Mouse (Mus musculus): ENCODE results near the gene Mgst2. TPM values are rescaled to one million over a fixed set of nuclear protein-coding genes. Genes with fewer than 3 reads are reported as not detected.

Mgst2 gene
- polyA plus RNA-seq, 1 experiment from 2014 or later = 1.1 TPM

GRCm38 (mm10) chr3:51727487-51727886, 67.3 kb downstream of the Mgst2 start:
- Histone ChIP-seq H3K9me3 (ENCODE audit: low read length) (no peaks in the 10 kb centered on the region), H3K4me1 (ENCODE audit: insufficient read depth, low read length) (peaks cover 52% of the 10 kb centered on the region), H3K27ac (ENCODE audit: low read length) (peak overlapping the region; percentile 72), H3K4me3 (ENCODE audit: low read length) (no peak overlapping the region), H3K36me3 (ENCODE audit: insufficient read depth, low read length) (no peaks in the 10 kb centered on the region), H3K9ac (replicated peaks; ENCODE audit: low read length) (no peak overlapping the region), H3K27me3 (ENCODE audit: insufficient read depth, low read length) (no peaks in the 10 kb centered on the region), H3K4me2 (replicated peaks; ENCODE audit: low read depth, low read length) (no peak overlapping the region)
- 45% methylated on average over 3 of the region's 3 CpGs for WGBS
- no peak for ATAC-seq (ENCODE audit: low FRiP score, low TSS enrichment)

GRCm38 (mm10) chr3:51727968-51728367, 67.8 kb downstream of the Mgst2 start:
- H3K4me3 ChIP-seq (ENCODE audit: low read length) = no peak overlapping the region
- no peak overlapping the region for H3K4me2 ChIP-seq (replicated peaks; ENCODE audit: low read depth, low read length)
- no peak overlapping the region for H3K9ac ChIP-seq (replicated peaks; ENCODE audit: low read length)
- no peaks in the 10 kb centered on the region for H3K9me3 ChIP-seq (ENCODE audit: low read length)
- H3K27ac ChIP-seq (ENCODE audit: low read length) = peak overlapping the region; percentile 72
- peaks cover 52% of the 10 kb centered on the region for H3K4me1 ChIP-seq (ENCODE audit: insufficient read depth, low read length)
- no peaks in the 10 kb centered on the region for H3K27me3 ChIP-seq (ENCODE audit: insufficient read depth, low read length)
- 11% methylated on average over 8 of the region's 8 CpGs for WGBS
- no peaks in the 10 kb centered on the region for H3K36me3 ChIP-seq (ENCODE audit: insufficient read depth, low read length)
- ATAC-seq (ENCODE audit: low FRiP score, low TSS enrichment) = 0 out of 2 replicates have a peak, but pooled peaks have one; percentile 41

GRCm38 (mm10) chr3:51728456-51728855, 68.3 kb downstream of the Mgst2 start:
- peaks cover 51% of the 10 kb centered on the region for H3K4me1 ChIP-seq (ENCODE audit: insufficient read depth, low read length)

GRCm38 (mm10) chr3:51729109-51729918, 69.2 kb downstream of the Mgst2 start:
- H3K9ac ChIP-seq (replicated peaks; ENCODE audit: low read length) = no peak overlapping the region
- H3K27me3 ChIP-seq (ENCODE audit: insufficient read depth, low read length) = no peaks in the 10 kb centered on the region
- 79% methylated on average over 14 of the region's 14 CpGs for WGBS
- no peak overlapping the region for H3K4me2 ChIP-seq (replicated peaks; ENCODE audit: low read depth, low read length)
- H3K4me3 ChIP-seq (ENCODE audit: low read length) = no peak overlapping the region
- H3K36me3 ChIP-seq (ENCODE audit: insufficient read depth, low read length) = no peaks in the 10 kb centered on the region
- peaks cover 42% of the 10 kb centered on the region for H3K4me1 ChIP-seq (ENCODE audit: insufficient read depth, low read length)
- no peak for ATAC-seq (ENCODE audit: low FRiP score, low TSS enrichment)
- no peak overlapping the region for H3K27ac ChIP-seq (ENCODE audit: low read length)
- no peaks in the 10 kb centered on the region for H3K9me3 ChIP-seq (ENCODE audit: low read length)

More at GRCm38 (mm10) chr3:51728456-51728855, 68.3 kb downstream of the Mgst2 start:
- H3K36me3 ChIP-seq (ENCODE audit: insufficient read depth, low read length) = no peaks in the 10 kb centered on the region
- no peak overlapping the region for H3K4me2 ChIP-seq (replicated peaks; ENCODE audit: low read depth, low read length)
- H3K9ac ChIP-seq (replicated peaks; ENCODE audit: low read length) = no peak overlapping the region
- peak; percentile 65 for ATAC-seq (ENCODE audit: low FRiP score, low TSS enrichment)
- H3K27ac ChIP-seq (ENCODE audit: low read length) = peak overlapping the region; percentile 20; the same call in 1 of the 2 replicates
- no peak overlapping the region for H3K4me3 ChIP-seq (ENCODE audit: low read length)
- 43% methylated on average over 12 of the region's 12 CpGs for WGBS
- H3K27me3 ChIP-seq (ENCODE audit: insufficient read depth, low read length) = no peaks in the 10 kb centered on the region
- H3K9me3 ChIP-seq (ENCODE audit: low read length) = no peaks in the 10 kb centered on the region

GRCm38 (mm10) chr3:51730662-51731061, 70.5 kb downstream of the Mgst2 start:
- H3K9me3 ChIP-seq (ENCODE audit: low read length) = no peaks in the 10 kb centered on the region
- H3K4me2 ChIP-seq (replicated peaks; ENCODE audit: low read depth, low read length) = no peak overlapping the region
- WGBS = 93% methylated on average over 7 of the region's 7 CpGs
- no peak overlapping the region for H3K9ac ChIP-seq (replicated peaks; ENCODE audit: low read length)
- no peak overlapping the region for H3K4me3 ChIP-seq (ENCODE audit: low read length)
- peaks cover 30% of the 10 kb centered on the region for H3K4me1 ChIP-seq (ENCODE audit: insufficient read depth, low read length)
- H3K27ac ChIP-seq (ENCODE audit: low read length) = no peak overlapping the region
- no peak for ATAC-seq (ENCODE audit: low FRiP score, low TSS enrichment)
- H3K36me3 ChIP-seq (ENCODE audit: insufficient read depth, low read length) = no peaks in the 10 kb centered on the region
- no peaks in the 10 kb centered on the region for H3K27me3 ChIP-seq (ENCODE audit: insufficient read depth, low read length)

- no peak overlapping the region for H3K4me2 ChIP-seq (replicated peaks; ENCODE audit: low read depth, low read length)
- H3K27ac ChIP-seq (ENCODE audit: low read length) = no peak overlapping the region
- no peaks in the 10 kb centered on the region for H3K27me3 ChIP-seq (ENCODE audit: insufficient read depth, low read length)
- no peak for ATAC-seq (ENCODE audit: low FRiP score, low TSS enrichment)
- H3K4me3 ChIP-seq (ENCODE audit: low read length) = no peak overlapping the region
- H3K4me1 ChIP-seq (ENCODE audit: insufficient read depth, low read length) = peaks cover 20% of the 10 kb centered on the region
- no peaks in the 10 kb centered on the region for H3K9me3 ChIP-seq (ENCODE audit: low read length)
- WGBS = 90% methylated on average over 16 of the region's 16 CpGs
- no peak overlapping the region for H3K9ac ChIP-seq (replicated peaks; ENCODE audit: low read length)
- H3K36me3 ChIP-seq (ENCODE audit: insufficient read depth, low read length) = no peaks in the 10 kb centered on the region
Measured at GRCm38 (mm10) chr3:51731949-51732636, 71.9 kb downstream of the Mgst2 start.

Other genes starting within 250 kb of the Mgst2 start
- 37.7 and 40.9 TPM in 2 replicates for gene Naa15, start 245.2 kb upstream of the Mgst2 start, polyA plus RNA-seq (2015; fragmentation: Nextera tagmentation; extraction: Ambion mirVana)
- gene Rab33b, start 176.4 kb upstream of the Mgst2 start, polyA plus RNA-seq (2015; fragmentation: Nextera tagmentation; extraction: Ambion mirVana) = 22.5 and 23.2 TPM in 2 replicates
- gene Setd7, start 99.5 kb upstream of the Mgst2 start, polyA plus RNA-seq (2015; fragmentation: Nextera tagmentation; extraction: Ambion mirVana) = 2.5 and 3.1 TPM in 2 replicates

Measured in kidney, embryonic 16.5 days (tissue).